Mouse (Mus musculus): ENCODE measurements around the gene Hspa2. TPM values are rescaled to one million over a fixed set of nuclear protein-coding genes. Genes with fewer than 3 reads are reported as not detected.

Hspa2 gene
- polyA plus RNA-seq, 1 experiment from 2014 or later = 11.6 TPM

- Histone ChIP-seq H3K36me3 (ENCODE audit: control insufficient read depth, insufficient read depth, low read length) (no peaks in the 10 kb centered on the region), H3K4me2 (ENCODE audit: low read depth, low read length) (0 out of 2 replicates have a peak overlapping the region, but pooled peaks have one; percentile 1), H3K27ac (ENCODE audit: low read length) (no peak overlapping the region), H3K27me3 (replicated peaks; ENCODE audit: control insufficient read depth, insufficient read depth, low read length) (no peaks in the 10 kb centered on the region), H3K4me1 (ENCODE audit: control insufficient read depth, insufficient read depth, low read length) (0 out of 2 replicates have a peak, but pooled peaks cover 4% of the 10 kb centered on the region), H3K9ac (ENCODE audit: low read depth, low read length) (no peak overlapping the region), H3K4me3 (ENCODE audit: low read length) (peak overlapping the region; percentile 26; the same call in 1 of the 2 replicates), H3K9me3 (ENCODE audit: control insufficient read depth, low read length) (no peaks in the 10 kb centered on the region)
- WGBS = 78% methylated on average over 6 of the region's 6 CpGs
- ATAC-seq = no peak
These were observed 40.9 kb downstream of the Hspa2 start for GRCm38 (mm10) chr12:76444862-76445261.

GRCm38 (mm10) chr12:76446201-76446600 lies 42.2 kb downstream of the Hspa2 start:
- WGBS = 75% methylated on average over 11 of the region's 11 CpGs
- Histone ChIP-seq H3K36me3 (ENCODE audit: control insufficient read depth, insufficient read depth, low read length) (no peaks in the 10 kb centered on the region), H3K4me2 (ENCODE audit: low read depth, low read length) (no peak overlapping the region), H3K27me3 (replicated peaks; ENCODE audit: control insufficient read depth, insufficient read depth, low read length) (no peaks in the 10 kb centered on the region), H3K4me1 (ENCODE audit: control insufficient read depth, insufficient read depth, low read length) (0 out of 2 replicates have a peak, but pooled peaks cover 4% of the 10 kb centered on the region), H3K4me3 (ENCODE audit: low read length) (no peak overlapping the region), H3K9me3 (ENCODE audit: control insufficient read depth, low read length) (no peaks in the 10 kb centered on the region), H3K27ac (ENCODE audit: low read length) (no peak overlapping the region), H3K9ac (ENCODE audit: low read depth, low read length) (no peak overlapping the region)
- no peak for ATAC-seq

- peak overlapping the region; percentile 57 for H3K27ac ChIP-seq (ENCODE audit: low read length)
- H3K4me1 ChIP-seq (ENCODE audit: control insufficient read depth, insufficient read depth, low read length) = 0 out of 2 replicates have a peak, but pooled peaks cover 4% of the 10 kb centered on the region
- WGBS = 58% methylated on average over 6 of the region's 6 CpGs
- no peaks in the 10 kb centered on the region for H3K9me3 ChIP-seq (ENCODE audit: control insufficient read depth, low read length)
- H3K36me3 ChIP-seq (ENCODE audit: control insufficient read depth, insufficient read depth, low read length) = no peaks in the 10 kb centered on the region
- H3K4me2 ChIP-seq (ENCODE audit: low read depth, low read length) = 0 out of 2 replicates have a peak overlapping the region, but pooled peaks have one; percentile 16
- H3K9ac ChIP-seq (ENCODE audit: low read depth, low read length) = no peak overlapping the region
- H3K4me3 ChIP-seq (ENCODE audit: low read length) = no peak overlapping the region
- no peak for ATAC-seq
- no peaks in the 10 kb centered on the region for H3K27me3 ChIP-seq (replicated peaks; ENCODE audit: control insufficient read depth, insufficient read depth, low read length)
These were observed 44.2 kb downstream of the Hspa2 start for GRCm38 (mm10) chr12:76448127-76448526.

DNA sequence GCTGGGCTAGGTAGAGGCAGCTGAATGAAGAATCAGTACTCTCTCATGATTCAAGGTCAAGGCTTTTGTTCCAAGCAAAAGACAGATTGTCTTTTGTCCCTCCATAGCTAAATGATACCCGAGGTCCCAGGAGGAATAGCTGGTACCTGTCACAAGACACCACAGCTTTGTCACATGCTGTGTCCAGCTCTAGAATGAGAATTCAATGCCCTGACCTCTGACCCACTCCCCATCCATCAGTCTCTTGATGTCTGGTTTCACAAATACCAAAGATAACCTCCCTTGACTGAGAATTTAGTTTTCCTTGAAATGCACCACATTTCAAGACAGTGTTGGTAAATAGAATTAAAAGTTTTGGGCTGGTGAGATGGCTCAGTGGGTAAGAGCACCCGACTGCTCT lies 48.2 kb downstream of the Hspa2 start:
- Histone ChIP-seq H3K4me1 (ENCODE audit: control insufficient read depth, insufficient read depth, low read length) (no peaks in the 10 kb centered on the region), H3K4me2 (ENCODE audit: low read depth, low read length) (no peak overlapping the region), H3K9ac (ENCODE audit: low read depth, low read length) (no peak overlapping the region), H3K4me3 (ENCODE audit: low read length) (no peak overlapping the region), H3K27ac (ENCODE audit: low read length) (no peak overlapping the region), H3K27me3 (replicated peaks; ENCODE audit: control insufficient read depth, insufficient read depth, low read length) (no peaks in the 10 kb centered on the region), H3K9me3 (ENCODE audit: control insufficient read depth, low read length) (no peaks in the 10 kb centered on the region), H3K36me3 (ENCODE audit: control insufficient read depth, insufficient read depth, low read length) (no peaks in the 10 kb centered on the region)
- ATAC-seq = no peak
- WGBS = 40% methylated on average over 2 of the region's 2 CpGs

Other genes with a start within 250 kb of the Hspa2 start
- gene Esr2, start 226.9 kb upstream of the Hspa2 start, polyA plus RNA-seq (2015; fragmentation: Nextera tagmentation; extraction: Ambion mirVana) = 0.04 and 0.05 TPM in 2 replicates
- gene Tex21, start 157.4 kb upstream of the Hspa2 start, polyA plus RNA-seq (2015; fragmentation: Nextera tagmentation; extraction: Ambion mirVana) = 0.06 TPM in 1 of 2 replicates, not detected in the other
- 93.6 and 98.8 TPM in 2 replicates for gene Mthfd1, start 148.9 kb upstream of the Hspa2 start, polyA plus RNA-seq (2015; fragmentation: Nextera tagmentation; extraction: Ambion mirVana)
- gene Akap5, start 79.3 kb upstream of the Hspa2 start, polyA plus RNA-seq (2015; fragmentation: Nextera tagmentation; extraction: Ambion mirVana) = 2.6 and 2.8 TPM in 2 replicates
- 8.8 and 9.4 TPM in 2 replicates for gene Zbtb25, start 34.6 kb upstream of the Hspa2 start, polyA plus RNA-seq (2015; fragmentation: Nextera tagmentation; extraction: Ambion mirVana)
- 5.4 and 5.6 TPM in 2 replicates for gene Zbtb1, start 33.9 kb upstream of the Hspa2 start, polyA plus RNA-seq (2015; fragmentation: Nextera tagmentation; extraction: Ambion mirVana)
- 0.99 and 1.5 TPM in 2 replicates for gene Ppp1r36, start 13.4 kb downstream of the Hspa2 start, polyA plus RNA-seq (2015; fragmentation: Nextera tagmentation; extraction: Ambion mirVana)
- 8.8 and 9.3 TPM in 2 replicates for gene Plekhg3, start 126.7 kb downstream of the Hspa2 start, polyA plus RNA-seq (2015; fragmentation: Nextera tagmentation; extraction: Ambion mirVana)

Measured in intestine, embryonic 16.5 days (tissue).